Mouse (Mus musculus): ENCODE measurements around the gene Higd1b. TPM values are rescaled to one million over a fixed set of nuclear protein-coding genes. Genes with fewer than 3 reads are reported as not detected.

Higd1b gene
- total RNA-seq, 2 experiments from 2014 or later: 5.1 to 7.2 TPM

DNA sequence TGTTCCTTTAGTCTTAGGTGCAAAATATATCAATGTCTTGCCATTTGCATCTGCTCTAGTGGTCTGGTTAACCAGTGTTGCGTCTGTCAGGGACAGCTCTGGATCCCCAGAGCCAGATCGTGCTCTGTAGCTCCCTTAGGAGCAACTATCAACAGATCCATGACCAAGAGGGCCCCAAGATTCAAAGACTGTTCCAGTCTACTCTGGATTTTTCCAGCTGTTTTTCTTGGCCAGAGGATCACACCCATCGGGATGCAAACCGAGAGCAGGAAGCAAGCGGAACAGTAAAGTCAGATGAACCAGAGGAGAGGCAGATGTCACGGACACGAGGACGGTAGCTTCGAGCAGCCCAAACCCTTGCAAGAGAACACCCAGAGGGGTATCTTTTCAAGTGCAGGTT, 497 bp downstream of the Higd1b start:
- intact Hi-C loops (cut with DNase I): no loop called here
- DNase-seq (ENCODE audit: low spot score in 2 of 2): no peak

- intact Hi-C loops (cut with DNase I): no loop called here
- no peak for DNase-seq (ENCODE audit: low spot score in 2 of 2)
Observed at GRCm38 (mm10) chr11:102837385-102837784, 1.7 kb downstream of the Higd1b start.

DNA sequence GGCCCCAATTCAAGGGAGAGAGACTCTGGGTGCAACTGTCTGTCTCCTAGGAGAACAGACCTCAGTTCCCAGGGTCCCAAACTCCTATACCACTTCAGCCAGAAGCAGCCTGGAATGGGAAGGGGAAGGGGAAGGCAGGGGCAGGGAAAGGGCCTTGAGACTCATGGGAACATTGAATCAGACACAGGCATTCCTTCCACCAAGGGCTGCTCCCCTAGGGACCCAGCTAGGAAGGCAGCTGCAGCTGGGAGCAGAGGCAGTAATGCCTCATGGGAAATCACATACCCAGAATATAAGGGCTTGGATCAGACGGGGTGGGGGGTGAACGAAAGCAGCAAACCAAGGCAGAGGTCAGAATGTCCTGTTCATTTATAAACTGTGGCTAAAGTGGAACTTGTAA, 2.5 kb downstream of the Higd1b start:
- no peak for DNase-seq (ENCODE audit: low spot score in 2 of 2)
- intact Hi-C loops (cut with DNase I): no loop called here

- no peak for DNase-seq (ENCODE audit: low spot score in 2 of 2)
- intact Hi-C loops (cut with DNase I): no loop called here
Observed at GRCm38 (mm10) chr11:102838616-102839150, 3.0 kb downstream of the Higd1b start.

DNA sequence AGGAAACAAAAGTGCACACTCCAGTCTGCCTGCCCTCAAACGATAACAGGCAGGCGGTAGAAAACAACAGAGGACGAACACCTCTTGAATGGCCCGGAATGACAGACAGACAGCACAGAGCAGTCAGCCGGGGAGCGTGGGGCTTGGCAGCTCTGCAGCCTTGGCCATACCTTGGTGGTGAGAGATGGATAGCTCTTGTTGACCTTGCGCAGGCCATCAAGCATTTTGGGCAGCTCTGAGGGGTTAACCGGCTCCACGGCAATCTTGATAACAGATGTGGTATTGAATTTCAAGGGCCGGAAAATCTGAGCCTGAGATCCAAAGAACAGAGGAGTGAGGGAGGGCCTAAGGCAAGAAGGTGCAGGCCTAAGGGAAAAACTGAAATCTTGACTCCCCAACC, 10.3 kb downstream of the Higd1b start:
- DNase-seq (ENCODE audit: low spot score in 2 of 2): no peak
- intact Hi-C loops (cut with DNase I): no loop called here

- DNase-seq (ENCODE audit: low spot score in 2 of 2): no peak
- intact Hi-C loops (cut with DNase I): no loop called here
Observed at GRCm38 (mm10) chr11:102851883-102852282, 16.2 kb downstream of the Higd1b start.

- intact Hi-C loops (cut with DNase I): no loop called here
- no peak for DNase-seq (ENCODE audit: low spot score in 2 of 2)
Observed at GRCm38 (mm10) chr11:102853760-102854159, 18.1 kb downstream of the Higd1b start.

DNA sequence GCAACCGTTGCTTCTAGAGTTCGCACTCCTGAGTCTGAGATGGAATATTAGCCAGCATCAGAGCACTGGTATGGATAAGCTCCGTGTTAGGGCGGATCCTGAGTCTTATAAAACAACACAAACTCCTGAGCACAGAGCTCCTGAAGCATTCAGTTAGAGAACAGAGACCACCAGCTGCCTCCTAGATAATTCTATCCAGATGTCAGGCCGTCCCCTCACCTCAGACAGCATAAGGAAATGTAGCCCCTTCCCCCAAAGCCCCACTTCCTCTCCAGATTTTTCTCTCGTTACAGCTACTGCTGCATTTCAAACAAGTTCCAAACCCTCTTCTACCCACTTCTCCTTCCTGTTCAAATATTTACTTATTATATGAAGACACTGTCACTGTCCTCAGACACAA, 20.3 kb downstream of the Higd1b start:
- intact Hi-C loops (cut with DNase I): no loop called here
- DNase-seq (ENCODE audit: low spot score in 2 of 2): no peak

DNA sequence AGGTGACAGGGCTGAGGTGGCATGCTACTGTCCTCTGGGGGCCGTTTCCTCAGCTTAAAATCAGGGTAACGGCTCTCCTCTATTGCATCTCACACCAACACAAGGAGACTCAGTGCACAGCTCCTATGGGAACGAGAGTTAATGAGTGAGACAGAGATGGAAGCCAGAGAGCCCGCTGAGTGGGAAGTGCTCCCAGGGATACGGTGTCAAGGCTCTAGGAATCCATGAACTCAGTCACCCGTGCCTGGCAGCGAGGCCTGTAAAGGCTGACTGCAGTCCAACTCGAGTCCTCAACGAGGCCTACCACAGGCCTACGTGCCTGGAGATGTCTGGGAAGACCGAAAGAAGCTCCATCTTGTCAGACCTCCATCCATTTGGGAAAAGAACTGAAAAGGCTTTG, 23.3 kb downstream of the Higd1b start:
- intact Hi-C loops (cut with DNase I): no loop called here
- DNase-seq (ENCODE audit: low spot score in 2 of 2): no peak

- intact Hi-C loops (cut with DNase I): loop anchor here (5.0 kb wide), 1 partner anchor 123 kb away; no protein-coding TSS in a partner anchor
- peak; percentile 44 to 82 for DNase-seq (ENCODE audit: low spot score in 2 of 2)
Observed at GRCm38 (mm10) chr11:102859933-102860332, 24.3 kb downstream of the Higd1b start.

- intact Hi-C loops (cut with DNase I): loop anchor here (1.0 to 5.0 kb wide), 2 partner anchors 90 to 127 kb away; no protein-coding TSS in a partner anchor
- peak; percentile 67 to 72 for DNase-seq (ENCODE audit: low spot score in 2 of 2)
Observed at GRCm38 (mm10) chr11:102864272-102864671, 28.6 kb downstream of the Higd1b start.

- peak; percentile 70 to 93 for DNase-seq (ENCODE audit: low spot score in 2 of 2)
- intact Hi-C loops (cut with DNase I): no loop called here
Observed at GRCm38 (mm10) chr11:102874801-102875334, 39.2 kb downstream of the Higd1b start.

GRCm38 (mm10) chr11:102879558-102879957, 43.9 kb downstream of the Higd1b start:
- intact Hi-C loops (cut with DNase I): no loop called here
- DNase-seq (ENCODE audit: low spot score in 2 of 2): no peak

GRCm38 (mm10) chr11:102880585-102881313, 45.1 kb downstream of the Higd1b start, which contains the start of the genes Eftud2 and Ccdc103:
TSS of gene Eftud2 (minus strand) at chr11:102880985.
TSS of gene Ccdc103 (plus strand) at chr11:102881204.
- intact Hi-C loops (cut with DNase I): no loop called here

DNA sequence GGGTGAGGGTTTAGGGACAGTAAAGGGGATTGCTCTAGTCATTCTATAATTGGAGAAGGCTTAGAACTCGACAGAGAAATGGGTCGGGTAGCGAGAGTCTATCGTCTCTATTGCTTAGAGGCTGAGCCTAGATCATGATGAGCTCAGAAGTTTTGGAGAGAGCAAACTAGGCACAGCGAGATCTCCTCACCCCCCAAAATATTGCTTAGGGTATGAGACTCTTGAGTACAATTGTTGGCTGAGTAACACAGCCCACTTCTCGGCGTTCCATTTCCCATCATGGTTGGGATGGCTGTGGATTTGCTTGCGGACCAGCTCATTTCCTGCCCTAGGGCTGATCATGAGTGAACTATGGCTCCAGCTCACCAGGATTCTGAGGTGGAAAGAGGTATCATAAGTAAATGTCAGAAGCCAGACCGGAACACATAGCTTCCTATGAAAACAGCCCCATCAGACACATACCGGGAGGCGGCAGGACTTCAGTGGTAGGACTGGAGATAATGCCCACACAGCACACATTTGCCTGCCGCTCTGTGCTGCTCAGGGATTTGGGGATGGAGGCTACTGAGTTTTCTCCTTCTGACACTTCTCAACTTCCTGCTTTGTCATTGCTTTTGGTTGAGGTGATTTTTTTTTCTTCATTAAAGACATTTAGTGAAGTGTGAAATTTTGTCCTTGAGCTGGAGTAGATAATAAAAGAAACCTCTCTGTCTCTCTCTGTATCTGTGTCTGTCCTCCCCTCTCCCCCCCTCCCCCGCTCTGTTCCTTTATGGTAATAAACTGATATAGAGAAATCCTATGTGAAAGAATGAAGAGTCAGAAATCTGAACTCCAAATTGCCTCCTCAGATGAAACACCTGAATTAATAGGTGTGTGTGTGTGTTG, 45.9 kb downstream of the Higd1b start:
- intact Hi-C loops (cut with DNase I): no loop called here
- DNase-seq (ENCODE audit: low spot score in 2 of 2): peak; percentile 40 to 41

More at GRCm38 (mm10) chr11:102880585-102881313, 45.1 kb downstream of the Higd1b start, which contains the start of the genes Eftud2 and Ccdc103:
- DNase-seq (ENCODE audit: low spot score in 2 of 2): peak; percentile 96

DNA sequence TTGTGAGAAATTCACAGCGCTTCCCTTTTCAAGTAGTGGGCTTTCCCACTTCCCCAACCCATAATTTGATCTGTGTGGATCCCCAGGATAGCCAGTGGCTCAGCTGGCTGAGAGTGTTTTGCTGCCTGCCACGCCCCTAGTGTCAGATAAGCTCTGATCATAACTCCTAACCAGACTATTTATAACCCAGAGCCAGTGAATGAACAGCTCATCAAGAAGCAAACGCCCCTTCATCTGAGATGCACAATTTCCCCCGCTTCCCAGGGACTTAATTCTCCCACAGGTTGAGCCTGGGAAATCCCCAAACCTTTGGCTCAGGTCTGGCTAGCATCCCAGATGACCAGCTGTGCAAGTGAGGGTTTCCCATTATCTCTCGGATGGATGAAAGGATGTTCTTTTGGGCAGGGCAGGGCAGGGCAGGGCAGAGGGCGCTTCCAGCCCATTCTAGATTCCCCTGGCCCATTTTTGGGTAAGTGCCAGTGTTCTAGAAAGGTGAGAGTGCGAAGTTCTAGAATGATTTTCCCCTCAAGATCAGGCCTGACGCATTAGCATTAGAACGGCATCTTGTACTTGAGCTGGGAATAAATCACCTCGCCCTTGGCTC, 49.1 kb downstream of the Higd1b start, which contains the start of gene Fam187a:
Gene Fam187a (plus strand): TSS at position 554 of the 604 bp plus-strand sequence.
- intact Hi-C loops (cut with DNase I): no loop called here
- DNase-seq (ENCODE audit: low spot score in 2 of 2): no peak

DNA sequence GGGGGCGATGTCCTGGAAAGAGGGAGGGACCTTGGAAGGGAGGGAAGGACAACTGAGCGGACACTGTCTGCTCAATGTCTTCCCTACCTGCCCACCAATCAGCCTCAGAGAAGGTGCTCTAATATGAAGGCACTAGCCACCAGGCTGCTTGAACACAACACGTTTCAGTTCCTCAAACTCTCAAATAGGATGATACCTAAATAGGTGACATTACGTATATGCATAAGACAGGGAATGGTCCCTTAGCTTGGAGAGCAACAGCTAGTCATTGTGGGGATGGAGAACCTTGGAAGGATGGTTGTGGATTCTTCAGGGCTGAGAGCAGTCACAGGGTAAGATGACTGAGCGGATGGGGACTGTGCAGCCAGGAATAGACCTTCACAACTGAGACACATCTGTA, 51.8 kb downstream of the Higd1b start:
- intact Hi-C loops (cut with DNase I): no loop called here
- DNase-seq (ENCODE audit: low spot score in 2 of 2): no peak
